Mouse (Mus musculus) cortical plate, adult 2 months (tissue): Measurements from ENCODE around the gene Ctsd.

Source experiments
- CTCF ChIP-seq: fragments of 200-500 bp; IDR thresholded peaks from 2 replicates; pipeline ENCODE4 v1.5.1; 2011; ENCODE audit warnings: mild to moderate bottlenecking, control low read depth, low read length; ENCODE audit not compliant: insufficient read depth; ENCODE audit errors: extremely low read depth
- POLR2A ChIP-seq: fragments of 200-500 bp; IDR thresholded peaks from 2 replicates; pipeline ENCODE4 v1.6.1; 2011; ENCODE audit warnings: mild to moderate bottlenecking, low read length, control low read depth; ENCODE audit not compliant: insufficient read depth; ENCODE audit errors: extremely low read depth

DNA sequence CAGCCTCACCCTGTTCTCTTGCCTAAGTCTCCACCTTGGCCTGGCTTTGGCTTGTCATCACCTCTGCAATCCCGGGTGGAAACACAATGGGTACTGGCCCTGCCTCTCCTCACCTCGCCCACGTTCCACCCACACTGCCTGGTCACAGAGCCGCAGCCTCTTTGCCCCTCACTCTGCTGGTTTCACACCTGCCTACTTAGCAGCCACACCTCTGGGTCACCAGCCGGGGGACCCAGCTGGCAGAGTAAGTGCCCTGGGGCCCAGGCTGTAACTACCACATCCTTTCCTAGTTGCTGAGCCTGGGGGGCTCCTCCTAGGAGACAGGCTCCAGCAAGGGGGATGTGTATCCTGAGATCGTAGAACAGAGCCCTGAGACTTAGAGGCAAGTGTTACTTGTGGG is 8.7 kb downstream of the Ctsd start:
- TF ChIP-seq CTCF (no peak), POLR2A (no peak)
